Mouse (Mus musculus): ENCODE measurements at regions not wholly inside any gene's neighbourhood (a gene's known extent, or its start where the extent isn't known, plus 50 kb on each side); places are given as distances from the start of the nearest gene placed in this dataset.
A peak's percentile ranks its signal among the peaks of the same experiment; 100 is the strongest.

DNA sequence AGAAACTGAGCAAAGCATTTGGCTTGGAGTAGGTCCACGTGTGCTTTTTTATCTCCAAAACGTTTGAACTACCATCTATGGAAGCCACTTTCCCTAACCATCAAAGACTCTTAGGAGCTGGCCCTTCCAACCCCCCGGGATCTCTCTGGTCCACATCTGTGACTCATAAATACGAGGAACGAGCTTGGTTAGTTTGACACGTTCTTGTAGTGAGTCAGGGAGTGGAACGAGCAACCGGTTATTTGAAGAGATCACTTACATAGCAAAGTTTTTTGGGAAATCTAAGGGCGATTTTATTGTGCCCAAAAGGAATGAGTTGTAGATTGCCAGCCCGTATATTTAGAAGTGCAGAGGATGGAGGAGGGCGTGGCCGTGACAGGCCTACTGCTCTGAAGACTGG, 155.3 kb downstream of the Gadd45g start:
- no peaks in the 10 kb centered on the region for H3K9me3 ChIP-seq (replicated peaks)
- 70% methylated on average over 12 of the region's 12 CpGs for WGBS
- H3K9ac ChIP-seq: no peak overlapping the region
- H3K27ac ChIP-seq: no peak overlapping the region
- H3K36me3 ChIP-seq: no peaks in the 10 kb centered on the region
- no peaks in the 10 kb centered on the region for H3K27me3 ChIP-seq
- H3K4me3 ChIP-seq: no peak overlapping the region
- H3K4me2 ChIP-seq: no peak overlapping the region
- no peak for ATAC-seq (replicated peaks; ENCODE audit: insufficient number of reproducible peaks, insufficient read depth, low FRiP score, low read depth)
- H3K4me1 ChIP-seq (replicated peaks): peaks cover 13% of the 10 kb centered on the region

DNA sequence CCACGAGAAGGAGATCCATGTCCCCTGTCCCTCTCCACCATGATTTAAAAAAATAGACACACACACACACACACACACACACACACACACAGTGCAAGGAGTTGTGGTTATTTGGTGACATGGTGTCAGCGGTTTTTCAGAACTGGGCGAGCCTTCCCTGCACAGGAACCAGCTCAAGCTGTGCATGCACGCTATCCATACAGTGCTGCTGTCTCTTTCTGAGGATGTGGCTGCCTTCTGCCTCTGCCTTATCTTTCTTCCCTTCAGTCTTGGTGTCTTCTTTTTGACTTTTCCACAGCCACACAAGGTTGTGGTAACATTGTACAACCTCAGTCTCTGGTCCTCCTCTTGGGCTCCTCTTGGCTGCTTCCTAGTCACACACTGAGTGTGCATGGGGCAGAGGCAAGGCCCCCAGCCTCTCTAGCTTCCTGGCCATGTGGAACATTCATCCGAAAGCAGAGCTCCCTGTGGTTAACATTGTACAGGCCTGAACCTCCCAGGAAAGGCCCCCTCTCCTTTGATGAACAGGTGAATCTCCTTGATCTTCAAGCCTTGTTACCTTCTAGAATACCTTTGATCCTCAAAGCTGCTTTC, 157.6 kb downstream of the Gadd45g start:
- H3K27me3 ChIP-seq: no peaks in the 10 kb centered on the region
- no peak overlapping the region for H3K4me2 ChIP-seq
- ATAC-seq (replicated peaks; ENCODE audit: insufficient number of reproducible peaks, insufficient read depth, low FRiP score, low read depth): no peak
- H3K36me3 ChIP-seq: no peaks in the 10 kb centered on the region
- H3K9me3 ChIP-seq (replicated peaks): no peaks in the 10 kb centered on the region
- H3K9ac ChIP-seq: no peak overlapping the region
- no peak overlapping the region for H3K27ac ChIP-seq
- H3K4me3 ChIP-seq: no peak overlapping the region
- WGBS: 73% methylated on average over 5 of the region's 5 CpGs
- peaks cover 12% of the 10 kb centered on the region for H3K4me1 ChIP-seq (replicated peaks)

GRCm38 (mm10) chr13:52007585-52008395, 161.3 kb downstream of the Gadd45g start:
- Histone ChIP-seq H3K36me3 (no peaks in the 10 kb centered on the region), H3K9me3 (replicated peaks) (no peaks in the 10 kb centered on the region), H3K4me2 (no peak overlapping the region), H3K27me3 (no peaks in the 10 kb centered on the region), H3K4me3 (no peak overlapping the region), H3K4me1 (replicated peaks) (no peaks in the 10 kb centered on the region), H3K27ac (no peak overlapping the region), H3K9ac (no peak overlapping the region)
- ATAC-seq (replicated peaks; ENCODE audit: insufficient number of reproducible peaks, insufficient read depth, low FRiP score, low read depth): no peak
- 70% methylated on average over 5 of the region's 6 CpGs for WGBS

DNA sequence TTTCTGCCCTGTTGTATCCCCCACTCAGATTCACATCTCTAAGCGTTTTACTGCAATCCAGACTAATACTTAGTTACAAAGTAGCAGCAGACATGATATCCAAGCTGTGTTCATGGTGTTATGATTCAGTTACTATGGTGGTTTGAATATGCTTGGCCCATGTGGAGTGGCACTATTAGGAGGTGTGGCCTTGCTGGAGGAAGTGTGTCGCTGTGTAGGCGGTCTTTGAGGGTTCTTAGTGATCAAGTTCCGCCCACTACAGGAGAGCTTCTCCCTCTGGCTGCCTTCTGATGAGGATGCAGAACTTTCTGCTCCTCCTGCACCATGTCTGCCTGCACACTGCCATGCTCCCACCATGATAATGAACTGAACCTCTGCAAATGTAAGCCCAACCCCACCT, 162.8 kb downstream of the Gadd45g start:
- Histone ChIP-seq H3K27me3 (no peaks in the 10 kb centered on the region), H3K9ac (no peak overlapping the region), H3K4me1 (replicated peaks) (no peaks in the 10 kb centered on the region), H3K4me3 (no peak overlapping the region), H3K9me3 (replicated peaks) (no peaks in the 10 kb centered on the region), H3K27ac (no peak overlapping the region), H3K36me3 (no peaks in the 10 kb centered on the region), H3K4me2 (no peak overlapping the region)
- ATAC-seq (replicated peaks; ENCODE audit: insufficient number of reproducible peaks, insufficient read depth, low FRiP score, low read depth): no peak
- 85% methylated on average over 4 of the region's 4 CpGs for WGBS

DNA sequence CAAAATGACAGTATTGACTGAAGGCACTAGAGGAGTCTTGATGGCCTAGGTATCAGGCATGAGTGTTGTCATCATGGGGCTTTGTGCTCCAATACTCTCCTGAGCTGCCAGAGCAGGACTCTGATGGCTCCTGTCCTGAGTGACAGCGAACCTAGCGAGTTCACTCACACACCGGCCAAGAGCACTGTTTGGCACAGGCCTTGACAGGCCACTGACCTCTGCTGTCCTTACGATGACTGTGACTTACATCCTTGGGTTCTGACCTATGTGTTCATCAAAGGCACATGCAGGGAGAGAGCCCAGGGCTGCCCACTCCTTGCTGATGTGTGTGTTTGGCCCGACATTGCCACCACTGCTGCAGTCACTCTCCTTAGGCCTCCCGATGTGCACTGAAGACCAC, 163.3 kb downstream of the Gadd45g start:
- no peaks in the 10 kb centered on the region for H3K27me3 ChIP-seq
- no peak overlapping the region for H3K4me3 ChIP-seq
- WGBS: 90% methylated on average over 6 of the region's 6 CpGs
- H3K9me3 ChIP-seq (replicated peaks): no peaks in the 10 kb centered on the region
- no peak overlapping the region for H3K4me2 ChIP-seq
- ATAC-seq (replicated peaks; ENCODE audit: insufficient number of reproducible peaks, insufficient read depth, low FRiP score, low read depth): no peak
- no peak overlapping the region for H3K27ac ChIP-seq
- no peak overlapping the region for H3K9ac ChIP-seq
- H3K4me1 ChIP-seq (replicated peaks): no peaks in the 10 kb centered on the region
- H3K36me3 ChIP-seq: no peaks in the 10 kb centered on the region

DNA sequence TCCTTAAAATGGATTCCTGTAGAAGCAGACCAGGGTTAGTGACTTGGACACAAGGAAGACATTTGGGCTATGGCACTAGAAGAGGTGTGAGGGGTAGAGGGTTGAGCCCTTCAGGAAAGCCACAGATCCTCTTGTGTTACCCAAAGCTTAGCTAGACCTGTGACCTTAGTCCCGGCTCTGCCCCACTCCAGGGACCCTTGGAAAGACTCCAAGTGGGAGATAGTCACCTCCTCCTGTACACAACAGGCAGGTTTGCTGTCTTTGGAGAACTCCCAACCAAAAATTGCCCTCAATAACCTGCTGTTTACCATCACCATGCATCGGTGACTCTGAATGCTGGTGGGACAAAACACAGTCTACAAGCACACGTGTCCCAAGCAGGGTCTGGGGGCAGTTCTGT, 164.5 kb downstream of the Gadd45g start:
- Histone ChIP-seq H3K27ac (no peak overlapping the region), H3K36me3 (no peaks in the 10 kb centered on the region), H3K4me3 (no peak overlapping the region), H3K4me2 (no peak overlapping the region), H3K27me3 (no peaks in the 10 kb centered on the region), H3K4me1 (replicated peaks) (no peaks in the 10 kb centered on the region), H3K9me3 (replicated peaks) (no peaks in the 10 kb centered on the region), H3K9ac (no peak overlapping the region)
- WGBS: 82% methylated on average over 3 of the region's 3 CpGs
- no peak for ATAC-seq (replicated peaks; ENCODE audit: insufficient number of reproducible peaks, insufficient read depth, low FRiP score, low read depth)

- Histone ChIP-seq H3K4me3 (no peak overlapping the region), H3K27ac (no peak overlapping the region), H3K4me2 (no peak overlapping the region), H3K4me1 (replicated peaks) (peaks cover 7% of the 10 kb centered on the region), H3K9me3 (replicated peaks) (no peaks in the 10 kb centered on the region), H3K9ac (no peak overlapping the region), H3K36me3 (no peaks in the 10 kb centered on the region), H3K27me3 (no peaks in the 10 kb centered on the region)
- 68% methylated on average over 1 of the region's 1 CpGs for WGBS
- no peak for ATAC-seq (replicated peaks; ENCODE audit: insufficient number of reproducible peaks, insufficient read depth, low FRiP score, low read depth)
These were observed 166.7 kb downstream of the Gadd45g start for GRCm38 (mm10) chr13:52013182-52013581.

- Histone ChIP-seq H3K9me3 (replicated peaks) (no peaks in the 10 kb centered on the region), H3K27me3 (no peaks in the 10 kb centered on the region), H3K36me3 (no peaks in the 10 kb centered on the region), H3K4me1 (replicated peaks) (peaks cover 7% of the 10 kb centered on the region), H3K4me3 (no peak overlapping the region), H3K9ac (no peak overlapping the region), H3K27ac (no peak overlapping the region), H3K4me2 (no peak overlapping the region)
- ATAC-seq (replicated peaks; ENCODE audit: insufficient number of reproducible peaks, insufficient read depth, low FRiP score, low read depth): no peak
- 77% methylated on average over 2 of the region's 2 CpGs for WGBS
These were observed 167.3 kb downstream of the Gadd45g start for GRCm38 (mm10) chr13:52013757-52014156.

DNA sequence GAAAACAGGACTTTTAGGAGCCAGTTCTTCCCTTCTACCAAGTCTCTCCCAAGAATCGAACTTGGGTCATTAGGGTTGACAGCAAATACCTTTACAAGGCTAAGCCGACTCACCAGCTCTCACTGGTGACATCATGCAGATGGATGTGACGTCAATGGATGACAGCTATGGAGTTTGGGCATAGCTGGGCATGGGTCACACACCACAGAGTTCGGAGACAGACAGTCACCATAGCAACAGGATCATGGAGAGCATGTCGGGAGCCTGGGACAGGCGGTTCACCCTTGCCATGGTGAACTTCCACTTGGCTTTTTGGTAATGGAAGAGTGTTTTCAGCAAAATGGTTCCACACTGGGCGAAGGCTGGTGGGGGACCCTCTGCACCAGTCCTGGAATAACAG, 168.1 kb downstream of the Gadd45g start:
- Histone ChIP-seq H3K4me3 (no peak overlapping the region), H3K36me3 (no peaks in the 10 kb centered on the region), H3K9me3 (replicated peaks) (no peaks in the 10 kb centered on the region), H3K27me3 (no peaks in the 10 kb centered on the region), H3K4me1 (replicated peaks) (peaks cover 7% of the 10 kb centered on the region), H3K4me2 (no peak overlapping the region), H3K9ac (no peak overlapping the region), H3K27ac (no peak overlapping the region)
- 78% methylated on average over 7 of the region's 7 CpGs for WGBS
- ATAC-seq (replicated peaks; ENCODE audit: insufficient number of reproducible peaks, insufficient read depth, low FRiP score, low read depth): no peak

GRCm38 (mm10) chr13:52015066-52015465, 168.6 kb downstream of the Gadd45g start:
- H3K36me3 ChIP-seq: no peaks in the 10 kb centered on the region
- H3K9ac ChIP-seq: no peak overlapping the region
- H3K4me3 ChIP-seq: no peak overlapping the region
- WGBS: 58% methylated on average over 4 of the region's 4 CpGs
- no peak overlapping the region for H3K4me2 ChIP-seq
- H3K9me3 ChIP-seq (replicated peaks): no peaks in the 10 kb centered on the region
- H3K4me1 ChIP-seq (replicated peaks): peaks cover 7% of the 10 kb centered on the region
- no peak overlapping the region for H3K27ac ChIP-seq
- H3K27me3 ChIP-seq: no peaks in the 10 kb centered on the region
- no peak for ATAC-seq (replicated peaks; ENCODE audit: insufficient number of reproducible peaks, insufficient read depth, low FRiP score, low read depth)

DNA sequence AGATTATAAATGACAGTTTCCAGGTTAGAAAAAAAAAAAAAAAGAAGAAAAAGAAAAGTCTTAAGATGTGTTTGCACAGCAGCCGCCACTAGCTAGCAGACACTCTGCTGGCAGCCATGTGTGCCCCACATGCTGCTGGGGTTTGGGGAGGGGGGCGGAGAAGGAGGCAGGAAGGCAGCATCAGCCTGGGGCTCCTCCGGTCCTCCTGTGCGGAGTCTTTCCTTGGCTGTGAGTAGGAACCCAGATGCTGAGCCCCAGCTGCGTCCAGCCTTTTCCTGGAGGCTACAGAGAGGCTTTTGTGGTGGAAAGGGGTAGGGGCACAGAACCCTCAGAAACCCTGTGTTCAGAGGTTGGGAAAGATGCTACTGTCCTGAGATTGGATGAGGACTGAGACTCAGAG, 169.0 kb downstream of the Gadd45g start:
- Histone ChIP-seq H3K9me3 (replicated peaks) (no peaks in the 10 kb centered on the region), H3K36me3 (no peaks in the 10 kb centered on the region), H3K4me2 (no peak overlapping the region), H3K4me3 (no peak overlapping the region), H3K27me3 (no peaks in the 10 kb centered on the region), H3K4me1 (replicated peaks) (peaks cover 7% of the 10 kb centered on the region), H3K27ac (no peak overlapping the region), H3K9ac (no peak overlapping the region)
- ATAC-seq (replicated peaks; ENCODE audit: insufficient number of reproducible peaks, insufficient read depth, low FRiP score, low read depth): no peak
- WGBS: 62% methylated on average over 5 of the region's 5 CpGs

- Histone ChIP-seq H3K9me3 (replicated peaks) (no peaks in the 10 kb centered on the region), H3K4me1 (replicated peaks) (peaks cover 19% of the 10 kb centered on the region), H3K4me3 (no peak overlapping the region), H3K4me2 (no peak overlapping the region), H3K36me3 (no peaks in the 10 kb centered on the region), H3K9ac (no peak overlapping the region), H3K27me3 (no peaks in the 10 kb centered on the region), H3K27ac (no peak overlapping the region)
- 0 out of 2 replicates have a peak, but pooled peaks have one; percentile 20 for ATAC-seq (replicated peaks; ENCODE audit: insufficient number of reproducible peaks, insufficient read depth, low FRiP score, low read depth)
- 48% methylated on average over 11 of the region's 11 CpGs for WGBS
These were observed 171.2 kb downstream of the Gadd45g start for GRCm38 (mm10) chr13:52017598-52018190.
